Mouse (Mus musculus) thymus, adult 2 months (tissue): ENCODE measurements at regions not wholly inside any gene's neighbourhood (a gene's known extent, or its start where the extent isn't known, plus 50 kb on each side); places are given as distances from the start of the nearest gene placed in this dataset.

Experiments
- DNase-seq: peaks from one replicate; pipeline ENCODE4 v3.0.0; 2021
- H3K27ac ChIP-seq: fragments of 200-500 bp; 2 replicates; pipeline ENCODE4 v1.5.1; 2012; ENCODE audit warnings: low read length, control low read depth; ENCODE audit not compliant: control insufficient read depth, insufficient read depth
- H3K27me3 ChIP-seq: fragments of 200-500 bp; 2 replicates; pipeline ENCODE4 v1.6.1; 2012; ENCODE audit warnings: mild to moderate bottlenecking, low read length, moderate library complexity, mixed read lengths; ENCODE audit not compliant: control insufficient read depth, insufficient read depth
- H3K36me3 ChIP-seq: fragments of 200-500 bp; 2 replicates; pipeline ENCODE4 v1.6.1; 2012; ENCODE audit warnings: mild to moderate bottlenecking, low read length, moderate library complexity; ENCODE audit not compliant: control insufficient read depth, insufficient read depth
- H3K4me1 ChIP-seq: fragments of 200-500 bp; replicated peaks from 2 replicates; pipeline ENCODE4 v1.6.1; 2012; ENCODE audit warnings: low read length; ENCODE audit not compliant: control insufficient read depth, insufficient read depth
- H3K4me3 ChIP-seq: fragments of 200-500 bp; 2 replicates; pipeline ENCODE4 v1.5.1; 2012; ENCODE audit warnings: mild to moderate bottlenecking, low read length, control low read depth, moderate library complexity; ENCODE audit not compliant: control insufficient read depth, insufficient read depth
- CTCF ChIP-seq: fragments of 200-500 bp; IDR thresholded peaks from 2 replicates; pipeline ENCODE4 v1.5.1; 2012; ENCODE audit warnings: mild to moderate bottlenecking, control low read depth, low read length, moderate library complexity, borderline replicate concordance; ENCODE audit not compliant: control insufficient read depth, poor library complexity, insufficient read depth; ENCODE audit errors: extremely low read depth
- POLR2A ChIP-seq: fragments of 200-500 bp; IDR thresholded peaks from 2 replicates; pipeline ENCODE4 v1.6.1; 2012; ENCODE audit warnings: mild to moderate bottlenecking, low read length, control low read depth, moderate library complexity; ENCODE audit not compliant: control insufficient read depth, poor library complexity, insufficient read depth; ENCODE audit errors: extremely low read depth
- WGBS: fragments of 180-500 bp; shearing (Covaris S2); methylation state at CpG from one replicate; pipeline ENCODE4 v1.1.7; 2018; 5-methylcytosine and 5-hydroxymethylcytosine counted together

DNA sequence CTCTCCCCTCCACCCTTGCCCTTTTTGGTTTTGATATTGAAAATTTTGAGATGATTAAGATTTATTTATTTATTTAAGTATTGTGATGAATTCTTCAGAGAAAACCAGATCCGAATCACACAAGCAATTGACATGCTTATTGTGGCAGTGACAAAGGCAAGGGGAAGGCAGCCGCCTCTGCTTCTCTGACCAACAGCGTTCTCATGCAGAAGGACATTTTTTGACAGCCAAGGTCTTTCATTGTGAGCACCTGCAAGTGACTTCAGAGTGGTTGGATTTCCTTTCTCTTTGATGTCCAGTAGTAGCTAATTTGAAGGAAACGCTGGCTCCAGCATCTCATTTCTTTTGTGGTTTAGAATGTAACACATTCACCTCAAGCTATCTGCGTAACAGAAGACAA lies 99.5 kb upstream of the Ccser1 start:
- 62% methylated on average over 5 of the region's 5 CpGs for WGBS
- no peak overlapping the region for H3K27ac ChIP-seq
- no peaks in the 10 kb centered on the region for H3K36me3 ChIP-seq

DNA sequence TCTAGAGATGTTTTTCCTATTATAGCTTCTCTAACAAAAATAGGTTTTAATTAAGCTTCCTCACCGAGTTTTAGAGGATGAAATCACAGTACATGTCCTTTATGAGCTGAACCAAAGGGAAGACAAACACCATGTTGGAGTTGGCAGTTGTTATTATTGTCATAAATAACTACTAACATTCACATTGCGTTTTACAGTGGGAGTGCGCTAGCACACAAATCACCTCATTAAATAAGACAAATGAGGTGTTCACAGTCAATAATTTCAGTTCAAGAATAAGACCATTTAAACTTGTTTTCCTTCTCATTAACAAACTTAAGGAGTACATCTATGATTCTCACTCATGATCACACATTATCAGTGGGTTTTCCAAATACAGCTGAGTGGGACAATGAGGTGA lies 96.8 kb upstream of the Ccser1 start:
- WGBS: 92% methylated on average over 3 of the region's 3 CpGs
- no peak for DNase-seq
- Histone ChIP-seq H3K4me1 (no peaks in the 10 kb centered on the region), H3K27ac (no peak overlapping the region), H3K36me3 (no peaks in the 10 kb centered on the region), H3K27me3 (no peaks in the 10 kb centered on the region), H3K4me3 (no peak overlapping the region)
- TF ChIP-seq POLR2A (no peak), CTCF (no peak)

More for the DNA sequence above, 99.5 kb upstream of the Ccser1 start:
- Histone ChIP-seq H3K27me3 (no peaks in the 10 kb centered on the region), H3K4me1 (no peaks in the 10 kb centered on the region), H3K4me3 (no peak overlapping the region)
- DNase-seq: no peak
- TF ChIP-seq CTCF: no peak
- TF ChIP-seq POLR2A: no peak

DNA sequence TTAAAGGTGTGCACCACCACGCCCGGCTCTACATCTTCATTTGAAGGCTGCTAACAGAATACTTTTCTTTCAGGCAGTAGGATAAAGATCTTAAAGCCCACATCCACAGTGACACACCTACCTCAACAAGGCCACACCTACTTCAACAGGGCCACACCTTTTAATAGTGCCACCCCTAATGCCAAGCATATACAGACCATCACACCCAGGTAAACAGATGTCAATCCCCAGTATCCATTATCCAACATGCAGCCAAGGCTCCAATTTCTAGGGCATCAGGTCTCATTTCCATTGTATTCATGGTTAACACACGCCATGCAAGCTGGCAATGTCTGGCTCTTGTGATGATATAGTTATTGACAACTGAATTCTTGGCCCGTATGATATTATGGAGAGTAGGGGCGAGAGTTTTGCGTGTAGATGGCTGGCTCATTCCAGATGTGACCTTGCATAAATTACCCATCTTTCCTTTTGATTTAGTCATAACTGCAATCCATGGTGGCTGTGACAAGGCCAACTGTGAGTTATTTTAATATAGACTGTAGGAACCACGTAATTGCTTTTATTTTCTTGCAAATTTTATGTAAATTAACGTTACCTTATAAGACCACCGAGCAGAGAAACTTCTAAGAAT lies 80.7 kb upstream of the Ccser1 start:
- no peaks in the 10 kb centered on the region for H3K36me3 ChIP-seq
- H3K4me1 ChIP-seq: no peaks in the 10 kb centered on the region
- no peak for DNase-seq
- no peak overlapping the region for H3K4me3 ChIP-seq
- H3K27ac ChIP-seq: no peak overlapping the region
- H3K27me3 ChIP-seq: no peaks in the 10 kb centered on the region
- TF ChIP-seq CTCF (no peak), POLR2A (no peak)
- WGBS: 95% methylated on average over 9 of the region's 9 CpGs

- Histone ChIP-seq H3K27ac (no peak overlapping the region), H3K36me3 (no peaks in the 10 kb centered on the region), H3K27me3 (no peaks in the 10 kb centered on the region), H3K4me1 (no peaks in the 10 kb centered on the region), H3K4me3 (no peak overlapping the region)
- TF ChIP-seq POLR2A (no peak), CTCF (no peak)
- 93% methylated on average over 3 of the region's 3 CpGs for WGBS
- no peak for DNase-seq
These were observed 80.2 kb upstream of the Ccser1 start for GRCm38 (mm10) chr6:61099982-61100365.

DNA sequence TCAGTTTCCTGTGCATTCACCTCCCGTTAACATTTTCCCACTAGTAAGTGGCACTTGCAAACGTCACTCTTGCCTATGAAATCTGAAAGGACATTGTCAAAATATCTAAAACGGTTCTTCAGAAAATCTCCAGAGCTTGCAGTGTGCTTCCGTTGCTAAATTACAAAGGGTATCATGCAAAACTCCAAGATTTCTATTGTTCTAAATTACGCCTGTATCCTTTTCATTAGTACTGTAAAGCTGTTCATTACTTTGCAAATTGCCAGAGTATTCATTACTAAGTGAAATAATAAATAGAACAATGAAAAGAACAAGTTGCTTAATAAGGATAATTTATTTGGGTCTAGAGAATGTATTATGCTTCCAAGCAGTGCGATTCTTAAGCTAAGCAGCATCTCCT lies 78.2 kb upstream of the Ccser1 start:
- Histone ChIP-seq H3K4me3 (no peak overlapping the region), H3K27me3 (no peaks in the 10 kb centered on the region), H3K36me3 (no peaks in the 10 kb centered on the region), H3K4me1 (no peaks in the 10 kb centered on the region), H3K27ac (no peak overlapping the region)
- no peak for DNase-seq
- TF ChIP-seq CTCF: no peak
- WGBS: 91% methylated on average over 6 of the region's 6 CpGs

- no peaks in the 10 kb centered on the region for H3K4me1 ChIP-seq
- no peaks in the 10 kb centered on the region for H3K27me3 ChIP-seq
- no peaks in the 10 kb centered on the region for H3K36me3 ChIP-seq
- 91% methylated on average over 4 of the region's 4 CpGs for WGBS
- TF ChIP-seq CTCF (no peak), POLR2A (no peak)
- DNase-seq: no peak
- no peak overlapping the region for H3K4me3 ChIP-seq
- H3K27ac ChIP-seq: no peak overlapping the region
These were observed 76.5 kb upstream of the Ccser1 start for GRCm38 (mm10) chr6:61103459-61104234.

DNA sequence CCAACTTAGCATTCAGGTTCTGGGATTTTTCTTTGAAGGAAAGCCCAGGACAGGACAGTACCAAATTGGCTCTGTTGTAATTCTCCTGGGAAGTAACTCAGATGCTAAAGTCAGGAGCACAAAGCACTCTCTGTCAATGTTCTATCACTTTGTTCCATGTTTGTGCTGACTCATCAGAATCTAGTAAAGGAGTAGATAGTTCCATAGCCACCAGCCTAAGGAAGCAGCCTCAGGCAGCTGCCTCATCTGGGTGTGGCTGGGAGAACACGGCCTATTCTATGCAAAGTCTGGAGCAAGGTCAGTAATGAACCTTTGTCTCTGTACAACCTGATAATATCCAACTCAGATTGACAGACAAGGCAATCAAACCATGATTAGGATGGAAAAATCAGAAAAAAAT lies 64.9 kb upstream of the Ccser1 start:
- TF ChIP-seq POLR2A: no peak
- TF ChIP-seq CTCF: no peak
- Histone ChIP-seq H3K4me1 (no peaks in the 10 kb centered on the region), H3K27ac (no peak overlapping the region), H3K36me3 (no peaks in the 10 kb centered on the region), H3K27me3 (no peaks in the 10 kb centered on the region), H3K4me3 (no peak overlapping the region)
- WGBS: 89% methylated on average over 1 of the region's 1 CpGs
- no peak for DNase-seq
